Mouse (Mus musculus) intestine, embryonic 15.5 days (tissue): ENCODE results near the gene Hs3st1. TPM values are rescaled to one million over a fixed set of nuclear protein-coding genes. Genes with fewer than 3 reads are reported as not detected.
A peak's percentile ranks its signal among the peaks of the same experiment; 100 is the strongest.
"Not testable (repeated sequence)": the region's sequence is repeated elsewhere in the genome, so short reads cannot be mapped to it uniquely, and the experiment has no call there.

ENCODE experiments used
- ATAC-seq: fragments of 200-750 bp; cut with Nextera tagmentation; 2 replicates; pipeline ENCODE4 v1.8.0; 2017; ENCODE audit warnings: moderate TSS enrichment, moderate library complexity
- H3K27ac ChIP-seq: fragments of 300-500 bp; sonication (generic); 2 replicates; pipeline ENCODE4 v1.5.1; 2015; ENCODE audit warnings: mild to moderate bottlenecking, inconsistent platforms
- H3K27me3 ChIP-seq: fragments of 300-500 bp; sonication (generic); replicated peaks from 2 replicates; pipeline ENCODE4 v1.6.1; 2015; ENCODE audit warnings: inconsistent platforms
- H3K36me3 ChIP-seq: fragments of 300-500 bp; sonication (generic); 2 replicates; pipeline ENCODE4 v1.6.1; 2015; ENCODE audit warnings: inconsistent platforms
- H3K4me1 ChIP-seq: fragments of 300-500 bp; sonication (generic); replicated peaks from 2 replicates; pipeline ENCODE4 v1.6.1; 2015; ENCODE audit warnings: inconsistent platforms
- H3K4me2 ChIP-seq: fragments of 300-500 bp; sonication (generic); replicated peaks from 2 replicates; pipeline ENCODE4 v1.6.1; 2015; ENCODE audit warnings: mild to moderate bottlenecking, inconsistent platforms
- H3K4me3 ChIP-seq: fragments of 300-500 bp; sonication (generic); replicated peaks from 2 replicates; pipeline ENCODE4 v1.5.1; 2015; ENCODE audit warnings: inconsistent platforms
- H3K9ac ChIP-seq: fragments of 300-500 bp; sonication (generic); 2 replicates; pipeline ENCODE4 v1.6.1; 2015; ENCODE audit warnings: inconsistent platforms
- H3K9me3 ChIP-seq: fragments of 300-500 bp; sonication (generic); 2 replicates; pipeline ENCODE4 v1.6.1; 2016; ENCODE audit warnings: inconsistent platforms
- WGBS: fragments of 180-500 bp; shearing (Covaris S2); methylation state at CpG from one replicate; pipeline ENCODE4 v1.1.7; 2015; 5-methylcytosine and 5-hydroxymethylcytosine counted together
- polyA plus RNA-seq: library from polyadenylated mRNA; unstranded; fragments of >200 nt; fragmentation: Nextera tagmentation; extraction: Ambion mirVana; gene quantifications from 2 replicates; pipeline ENCODE4 v1.2.1, GENCODE M21; 2015

Gene Hs3st1
- polyA plus RNA-seq, result 9.8 and 10.5 TPM in 2 replicates

DNA sequence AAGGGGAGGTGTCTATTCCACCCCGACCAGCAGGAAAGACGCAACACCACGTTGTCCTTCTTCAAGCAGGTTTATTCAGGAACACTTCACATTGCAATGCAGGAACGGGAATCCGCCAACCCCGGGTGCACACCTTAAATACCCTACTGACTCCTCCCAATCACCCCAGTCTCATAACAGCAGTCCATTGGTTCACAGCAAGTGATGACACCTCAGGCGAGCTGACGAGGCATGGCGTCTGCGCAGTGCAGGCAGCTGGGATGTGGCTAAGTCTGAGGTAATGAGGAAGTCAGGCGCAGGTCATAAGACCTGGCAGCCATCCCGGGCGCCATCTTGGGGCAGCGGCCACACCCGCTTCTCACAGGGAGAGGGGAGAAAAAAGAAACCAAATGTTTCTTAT is at the start of gene Hs3st1:
Hs3st1 (minus strand) TSS at position 101 of the 400 bp plus-strand sequence.
- H3K9me3 ChIP-seq, H3K36me3 ChIP-seq, H3K27me3 ChIP-seq, H3K4me2 ChIP-seq, H3K4me3 ChIP-seq, H3K27ac ChIP-seq, H3K4me1 ChIP-seq, ATAC-seq, H3K9ac ChIP-seq: not testable (repeated sequence)
- 93% methylated on average over 15 of the region's 15 CpGs for WGBS

DNA sequence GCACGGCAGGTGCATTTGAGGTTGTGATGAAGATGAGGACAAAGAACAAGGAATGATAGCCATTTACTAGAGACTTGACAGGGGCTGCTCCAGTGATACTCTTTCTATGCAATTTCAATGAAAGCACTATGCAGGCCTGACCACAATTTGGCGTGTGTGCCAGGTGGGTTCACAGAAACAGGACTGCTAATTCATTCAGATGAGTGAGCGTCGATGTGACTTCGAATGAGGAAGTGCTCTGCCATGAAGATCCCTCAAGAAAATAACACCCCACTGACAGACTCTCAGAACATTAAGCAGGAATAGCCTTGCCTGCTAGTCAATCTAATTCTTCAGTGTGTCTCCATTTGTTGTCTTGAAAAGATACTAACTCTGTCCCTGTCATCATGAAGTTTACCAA is 49.4 kb upstream of the Hs3st1 start:
- no peaks in the 10 kb centered on the region for H3K36me3 ChIP-seq
- WGBS, result 77% methylated on average over 5 of the region's 5 CpGs
- H3K4me3 ChIP-seq, result no peak overlapping the region
- no peak overlapping the region for H3K9ac ChIP-seq
- H3K9me3 ChIP-seq, result no peaks in the 10 kb centered on the region
- ATAC-seq, result no peak
- H3K4me2 ChIP-seq, result no peak overlapping the region
- H3K27ac ChIP-seq, result no peak overlapping the region
- no peaks in the 10 kb centered on the region for H3K27me3 ChIP-seq
- H3K4me1 ChIP-seq, result no peaks in the 10 kb centered on the region

DNA sequence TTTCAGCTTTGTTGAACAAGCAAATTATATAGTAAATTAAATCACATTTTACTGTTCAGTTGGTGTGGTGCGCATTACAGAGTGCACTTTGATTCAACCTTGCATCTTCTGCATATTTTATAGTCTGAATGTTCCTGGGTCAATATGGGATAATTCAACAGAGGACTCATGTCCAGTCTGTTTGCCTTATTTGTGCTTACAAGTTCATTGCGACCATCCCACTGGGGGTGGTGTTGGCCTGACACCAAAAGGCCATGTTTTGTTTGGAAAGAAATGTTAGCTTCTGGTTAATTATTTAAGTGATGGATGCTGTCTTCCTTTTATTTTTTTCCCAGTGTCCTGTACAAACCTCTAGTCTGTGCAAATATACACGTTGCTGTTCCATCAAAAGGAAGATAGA is 48.7 kb upstream of the Hs3st1 start:
- no peaks in the 10 kb centered on the region for H3K9me3 ChIP-seq
- WGBS, result 52% methylated on average over 3 of the region's 3 CpGs
- H3K27ac ChIP-seq, result no peak overlapping the region
- no peak overlapping the region for H3K4me2 ChIP-seq
- no peaks in the 10 kb centered on the region for H3K4me1 ChIP-seq
- H3K4me3 ChIP-seq, result no peak overlapping the region
- no peak for ATAC-seq
- H3K9ac ChIP-seq, result no peak overlapping the region
- H3K36me3 ChIP-seq, result no peaks in the 10 kb centered on the region
- no peaks in the 10 kb centered on the region for H3K27me3 ChIP-seq

DNA sequence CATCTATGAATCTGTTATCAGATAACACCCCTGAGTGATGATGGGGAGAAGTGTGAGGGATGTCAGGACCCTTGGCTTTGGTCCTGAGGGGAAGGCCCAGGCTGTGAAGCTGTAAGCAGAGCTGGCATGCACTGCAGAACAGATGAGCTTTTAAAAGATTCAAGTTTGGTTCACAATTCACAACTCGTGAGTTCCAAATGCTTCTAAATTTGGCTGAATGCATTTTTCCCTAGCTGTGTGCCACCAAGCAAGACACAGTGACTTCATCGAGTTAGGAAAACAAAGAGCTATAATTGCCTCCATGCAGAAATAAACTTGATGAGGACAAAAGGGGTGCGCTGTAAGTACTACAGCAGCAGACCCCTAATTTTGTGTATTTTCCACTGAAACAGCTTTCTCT is 48.2 kb upstream of the Hs3st1 start:
- H3K9me3 ChIP-seq, result no peaks in the 10 kb centered on the region
- 84% methylated on average over 3 of the region's 3 CpGs for WGBS
- H3K27me3 ChIP-seq, result no peaks in the 10 kb centered on the region
- no peak overlapping the region for H3K27ac ChIP-seq
- no peak overlapping the region for H3K4me2 ChIP-seq
- no peak overlapping the region for H3K9ac ChIP-seq
- no peaks in the 10 kb centered on the region for H3K36me3 ChIP-seq
- no peak for ATAC-seq
- H3K4me1 ChIP-seq, result no peaks in the 10 kb centered on the region
- no peak overlapping the region for H3K4me3 ChIP-seq

DNA sequence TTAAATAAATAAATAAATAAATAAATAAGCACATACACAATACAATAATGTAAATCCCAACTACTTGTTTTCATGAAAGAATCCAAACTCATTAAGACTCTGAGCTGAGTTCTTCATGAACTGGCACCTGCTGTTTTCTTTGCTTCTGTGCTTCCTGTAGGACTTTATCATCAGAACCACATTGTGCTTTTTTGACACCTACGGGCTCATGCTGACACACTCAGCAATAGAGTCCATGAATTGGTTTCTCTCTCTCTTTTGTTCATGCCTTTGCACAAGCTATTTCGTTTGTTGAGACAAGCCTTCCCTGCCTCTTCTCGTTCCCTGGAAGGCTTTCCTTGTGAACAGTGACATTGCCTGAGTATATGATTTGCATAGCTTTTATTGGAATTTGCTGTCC is 46.8 kb upstream of the Hs3st1 start:
- Histone ChIP-seq H3K27ac (no peak overlapping the region), H3K4me2 (no peak overlapping the region), H3K27me3 (no peaks in the 10 kb centered on the region), H3K9ac (no peak overlapping the region), H3K9me3 (no peaks in the 10 kb centered on the region), H3K4me1 (no peaks in the 10 kb centered on the region), H3K36me3 (no peaks in the 10 kb centered on the region), H3K4me3 (no peak overlapping the region)
- ATAC-seq, result no peak
- 79% methylated on average over 3 of the region's 3 CpGs for WGBS

DNA sequence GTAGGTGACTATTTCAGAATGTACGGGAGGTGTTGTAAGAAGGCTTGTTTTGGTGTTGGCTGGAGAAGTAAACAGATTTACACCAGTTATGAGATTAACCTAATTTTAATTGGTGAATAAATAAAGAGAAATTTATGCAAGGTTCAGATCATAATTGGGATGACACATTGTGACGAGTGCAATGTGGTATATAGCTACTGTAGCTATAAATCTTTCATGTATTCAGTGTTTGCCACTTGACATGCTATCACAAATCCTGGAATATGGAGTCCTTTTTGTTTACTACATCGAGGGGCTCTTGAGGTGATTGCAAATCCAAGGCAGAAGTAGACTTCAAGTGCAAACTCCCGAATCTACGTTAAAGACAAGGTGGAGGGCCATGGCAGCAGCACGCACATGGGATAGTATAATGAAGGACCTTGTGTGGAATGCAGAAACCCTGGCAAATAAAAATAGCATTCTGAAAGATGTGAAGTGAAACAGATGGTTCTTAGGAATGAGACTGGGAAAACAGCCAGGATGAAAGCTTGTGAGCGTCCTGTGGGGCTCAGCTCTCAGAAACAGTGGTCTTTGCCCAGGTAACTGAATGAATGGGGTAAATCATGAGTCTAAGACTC is 21.9 kb upstream of the Hs3st1 start:
- Histone ChIP-seq H3K27ac (no peak overlapping the region), H3K9ac (no peak overlapping the region), H3K9me3 (no peaks in the 10 kb centered on the region), H3K36me3 (no peaks in the 10 kb centered on the region), H3K4me1 (no peaks in the 10 kb centered on the region), H3K27me3 (no peaks in the 10 kb centered on the region), H3K4me3 (no peak overlapping the region), H3K4me2 (no peak overlapping the region)
- WGBS, result 55% methylated on average over 7 of the region's 7 CpGs
- no peak; the same call in 1 of the 2 replicates for ATAC-seq

DNA sequence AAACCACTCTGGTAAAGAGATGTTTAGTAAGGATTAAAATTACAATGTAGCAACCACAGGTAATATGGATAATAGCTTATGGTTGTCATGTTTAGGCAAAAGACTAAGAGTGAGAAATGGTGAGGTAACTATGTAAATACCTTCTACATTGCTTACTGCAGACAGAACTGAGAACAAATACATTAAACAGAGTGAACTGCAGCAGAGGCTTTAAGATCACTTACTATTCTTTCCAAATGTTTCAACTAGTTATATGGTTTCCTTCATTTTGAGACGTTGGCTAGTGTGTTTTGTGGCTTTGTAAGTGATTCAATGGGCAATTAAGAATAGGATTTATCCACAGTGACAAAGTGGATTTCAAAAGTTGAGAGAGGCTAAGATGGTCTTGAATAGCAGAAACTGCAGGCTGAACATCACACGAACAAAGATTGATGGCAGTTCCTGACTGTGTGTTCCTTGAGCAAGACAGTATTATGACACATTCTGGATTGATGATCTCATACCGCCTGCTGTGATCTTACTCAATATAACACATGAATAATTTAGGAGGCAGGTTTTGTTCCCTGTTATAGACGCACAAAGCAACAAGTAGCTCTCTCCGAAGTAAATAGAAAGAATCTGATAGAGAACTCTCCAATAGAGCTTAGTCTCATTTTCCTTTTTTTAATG is 16.5 kb upstream of the Hs3st1 start:
- Histone ChIP-seq H3K9ac (no peak overlapping the region), H3K4me1 (no peaks in the 10 kb centered on the region), H3K9me3 (no peaks in the 10 kb centered on the region), H3K27ac (no peak overlapping the region), H3K27me3 (no peaks in the 10 kb centered on the region), H3K36me3 (no peaks in the 10 kb centered on the region), H3K4me3 (no peak overlapping the region), H3K4me2 (no peak overlapping the region)
- 62% methylated on average over 5 of the region's 5 CpGs for WGBS
- no peak for ATAC-seq

DNA sequence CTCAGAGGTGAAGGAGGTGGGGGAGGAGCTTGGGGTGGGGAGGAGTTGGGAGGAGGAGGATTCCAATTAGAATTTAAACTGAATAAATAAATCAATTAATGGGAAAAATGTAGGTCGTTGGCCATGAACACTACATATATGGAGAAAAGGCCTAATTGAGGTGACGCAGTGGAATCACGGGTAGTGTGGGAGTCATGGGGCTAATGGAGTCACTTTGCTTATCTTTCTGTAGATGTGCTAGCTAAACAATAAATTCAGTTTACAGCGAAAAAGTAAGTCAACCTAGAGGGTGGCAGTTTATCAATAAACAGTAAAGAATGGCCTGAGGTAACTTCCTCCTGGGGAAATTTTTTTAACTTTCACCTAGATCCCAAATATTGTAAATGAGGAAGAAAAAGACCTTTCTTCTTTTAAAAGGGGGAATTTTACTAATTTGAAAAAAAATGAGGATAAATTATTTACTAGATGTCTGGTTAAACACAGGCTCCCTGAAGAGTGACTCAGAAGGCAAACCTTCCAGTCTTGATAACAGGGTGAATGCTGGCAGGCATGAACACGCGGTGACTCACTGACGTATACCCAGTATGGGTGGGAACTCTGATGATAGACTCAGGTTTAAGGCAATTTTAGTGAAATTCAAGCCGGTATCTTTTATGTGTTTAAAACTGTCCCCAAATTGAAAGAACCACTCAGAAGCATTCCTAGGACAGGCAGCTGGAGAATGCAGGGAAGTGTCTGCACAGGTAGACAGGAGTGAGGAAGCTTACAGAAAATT is 6.6 kb upstream of the Hs3st1 start:
- H3K4me2 ChIP-seq, result no peak overlapping the region
- peak; percentile 94 for ATAC-seq
- H3K27ac ChIP-seq, result no peak overlapping the region
- no peak overlapping the region for H3K4me3 ChIP-seq
- no peaks in the 10 kb centered on the region for H3K27me3 ChIP-seq
- no peaks in the 10 kb centered on the region for H3K36me3 ChIP-seq
- H3K9me3 ChIP-seq, result no peaks in the 10 kb centered on the region
- no peaks in the 10 kb centered on the region for H3K4me1 ChIP-seq
- H3K9ac ChIP-seq, result no peak overlapping the region
- WGBS, result 60% methylated on average over 8 of the region's 8 CpGs

DNA sequence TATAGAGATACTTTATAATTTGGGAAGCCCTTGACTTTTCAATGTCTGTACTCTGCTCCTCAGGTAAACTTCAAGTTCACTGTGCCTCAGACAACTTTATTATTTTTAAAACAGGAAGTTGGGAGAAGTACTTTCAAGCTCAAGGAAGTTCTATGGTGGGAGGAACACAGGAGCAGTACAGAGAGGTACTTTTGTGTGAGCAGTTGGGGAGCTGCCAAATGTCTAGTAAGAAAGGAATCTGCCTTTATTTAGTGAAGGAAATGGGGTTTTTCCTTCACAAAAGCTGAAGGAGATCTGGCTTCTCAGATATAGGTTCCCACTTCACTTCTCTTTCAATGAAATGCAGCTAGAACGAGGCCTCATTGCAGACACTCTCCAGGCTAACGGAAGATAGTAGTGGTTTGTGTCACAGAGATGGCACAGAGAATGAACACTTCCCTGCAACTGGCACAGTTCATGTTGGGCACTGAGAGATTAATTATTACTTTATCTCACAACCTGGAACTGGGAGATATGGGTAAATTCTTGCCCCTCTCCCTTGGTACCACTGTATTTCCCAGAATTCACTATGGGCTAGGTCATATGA is 3.7 kb upstream of the Hs3st1 start:
- Histone ChIP-seq H3K36me3 (no peaks in the 10 kb centered on the region), H3K9ac (no peak overlapping the region), H3K9me3 (no peaks in the 10 kb centered on the region), H3K4me1 (no peaks in the 10 kb centered on the region), H3K4me3 (no peak overlapping the region), H3K27ac (no peak overlapping the region), H3K27me3 (no peaks in the 10 kb centered on the region), H3K4me2 (no peak overlapping the region)
- no peak for ATAC-seq
- 70% methylated on average over 2 of the region's 2 CpGs for WGBS

DNA sequence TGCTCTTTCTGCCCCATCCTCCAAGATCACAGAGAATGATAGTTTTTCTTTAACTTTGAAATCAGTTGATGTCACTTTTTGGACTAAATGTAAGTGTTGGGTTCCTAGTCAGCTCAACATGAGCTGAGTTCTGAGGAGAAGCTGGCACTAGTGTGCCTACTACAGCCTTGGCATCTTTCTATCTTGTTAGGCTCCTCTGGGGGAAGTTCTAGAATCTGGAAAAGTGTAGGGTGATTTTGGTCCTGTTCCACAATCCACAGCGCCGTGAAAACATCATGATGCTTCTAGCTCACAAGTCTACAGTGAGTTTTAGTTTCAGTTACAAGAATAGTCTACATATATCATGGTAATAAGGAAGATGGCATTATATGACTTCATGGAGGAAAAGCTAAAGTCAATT is 18.4 kb downstream of the Hs3st1 start:
- 95% methylated on average over 2 of the region's 2 CpGs for WGBS
- H3K9ac ChIP-seq, result no peak overlapping the region
- H3K9me3 ChIP-seq, result no peaks in the 10 kb centered on the region
- no peak overlapping the region for H3K27ac ChIP-seq
- H3K4me2 ChIP-seq, result no peak overlapping the region
- H3K36me3 ChIP-seq, result no peaks in the 10 kb centered on the region
- no peak overlapping the region for H3K4me3 ChIP-seq
- H3K4me1 ChIP-seq, result no peaks in the 10 kb centered on the region
- H3K27me3 ChIP-seq, result no peaks in the 10 kb centered on the region
- no peak for ATAC-seq

DNA sequence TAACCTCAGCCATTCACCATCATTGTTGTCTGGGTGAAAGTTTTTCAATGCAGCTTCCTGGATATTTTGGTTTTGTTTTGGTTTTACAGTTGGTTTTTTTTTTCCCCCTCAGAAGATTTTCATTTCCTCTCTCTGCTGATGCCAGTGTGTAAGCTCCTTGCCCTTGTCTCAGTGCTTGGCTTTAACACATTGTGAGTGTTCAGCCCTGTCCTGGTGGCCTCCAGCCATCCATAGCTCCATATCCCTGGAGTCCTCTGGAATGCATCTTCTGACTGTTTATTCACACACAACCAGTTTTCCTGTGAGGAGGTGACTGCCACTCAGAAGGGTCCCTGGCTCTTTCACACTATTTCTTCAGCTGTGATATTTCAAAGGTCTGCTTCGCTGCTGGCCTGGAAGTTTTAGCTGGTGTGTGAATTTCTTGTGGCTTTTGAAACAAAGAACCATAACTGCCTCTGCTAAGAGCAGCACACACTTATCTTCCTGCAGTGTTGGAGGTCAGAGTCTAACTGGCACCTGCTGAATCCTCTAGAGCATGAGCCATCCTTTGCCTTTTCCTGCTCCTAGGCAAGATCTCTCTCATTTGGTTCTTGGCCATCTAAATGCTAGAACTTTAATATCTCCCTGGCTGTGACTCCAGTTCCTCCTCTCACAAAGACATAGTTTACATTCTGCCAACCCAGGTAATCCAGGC is 21.4 kb downstream of the Hs3st1 start:
- H3K4me1 ChIP-seq, result no peaks in the 10 kb centered on the region
- no peak overlapping the region for H3K27ac ChIP-seq
- ATAC-seq, result peak; percentile 79
- H3K4me2 ChIP-seq, result no peak overlapping the region
- 67% methylated on average over 1 of the region's 1 CpGs for WGBS
- no peak overlapping the region for H3K9ac ChIP-seq
- H3K9me3 ChIP-seq, result no peaks in the 10 kb centered on the region
- H3K4me3 ChIP-seq, result no peak overlapping the region
- H3K27me3 ChIP-seq, result no peaks in the 10 kb centered on the region
- H3K36me3 ChIP-seq, result no peaks in the 10 kb centered on the region
